Mouse (Mus musculus): ENCODE results near the gene Esm1.

DNA sequence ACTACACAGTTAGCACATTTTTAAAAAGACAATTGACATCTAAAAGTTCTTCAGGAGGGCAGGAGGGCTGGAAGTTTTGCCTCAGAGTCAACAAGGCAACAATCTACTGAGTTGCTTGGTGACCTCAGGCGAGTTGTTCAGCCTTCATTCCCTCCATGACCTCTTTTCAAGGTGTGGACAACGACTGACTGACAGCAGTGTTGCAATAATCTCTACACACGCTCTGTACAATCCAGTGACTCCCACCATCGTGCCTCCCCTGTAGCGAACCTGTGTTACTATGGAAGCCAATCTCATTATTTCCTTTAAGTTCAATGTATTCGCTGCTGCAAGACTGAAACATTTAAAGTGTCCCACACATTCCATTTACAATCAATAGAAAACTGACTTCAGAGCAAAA is 12.4 kb downstream of the Esm1 start:
- no peak for TF ChIP-seq MAFK (IDR thresholded peaks at IDR 0.05; ENCODE audit: insufficient read depth, low read depth, low read length)
- no peak for TF ChIP-seq ZNF384 (IDR thresholded peaks at IDR 0.05; ENCODE audit: low read depth, low read length)
- TF ChIP-seq HCFC1 (IDR thresholded peaks at IDR 0.05; ENCODE audit: borderline replicate concordance, insufficient read depth, low read length), result no peak
- no peak for TF ChIP-seq ZC3H11A (IDR thresholded peaks at IDR 0.05; ENCODE audit: borderline replicate concordance, low read depth, low read length)
